Mouse (Mus musculus): ENCODE measurements around the gene Kansl2. TPM values are rescaled to one million over a fixed set of nuclear protein-coding genes. Genes with fewer than 3 reads are reported as not detected.

Gene Kansl2
- 52.9 and 55.7 TPM in 2 replicates for polyA plus RNA-seq (2012; rRNA removed)

DNA sequence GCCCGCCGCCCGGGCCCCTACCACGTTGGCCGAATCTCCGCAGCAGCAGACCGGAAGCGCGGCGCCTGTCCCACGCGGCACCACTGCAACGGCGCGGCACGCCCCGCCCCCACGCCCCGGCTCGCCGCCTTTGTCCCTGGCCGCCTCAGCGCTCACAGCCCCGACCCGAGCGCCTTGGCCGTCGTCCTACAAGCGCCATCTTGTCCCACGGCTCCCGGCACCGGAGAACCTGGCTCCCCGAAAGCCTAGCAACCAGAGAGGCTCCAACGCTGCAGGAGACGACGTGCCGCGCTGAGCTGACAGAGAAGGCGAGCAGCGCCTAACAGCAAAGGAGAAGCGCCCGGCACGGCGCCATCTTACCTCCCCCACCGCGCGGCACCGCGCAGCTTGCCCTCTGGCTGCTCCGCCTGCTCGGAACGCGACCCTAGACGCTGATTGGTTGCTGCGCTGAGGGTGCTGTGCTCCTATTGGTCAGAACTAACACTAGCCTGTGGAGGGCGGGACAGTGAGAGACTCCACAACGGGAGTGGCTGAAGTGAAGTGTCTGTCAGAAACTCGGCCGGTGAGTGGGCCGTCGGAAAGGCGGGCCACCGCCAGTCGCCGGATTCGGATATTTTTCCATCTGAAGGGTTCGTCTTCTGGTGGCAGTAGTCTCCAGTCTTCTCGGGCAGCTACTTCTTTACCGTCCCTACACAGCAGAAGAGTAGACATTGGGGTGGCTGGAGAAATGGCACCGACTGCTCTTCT is at the start of gene Kansl2:
Kansl2 (minus strand) TSS at position 384 of the 747 bp plus-strand sequence.
- Histone ChIP-seq H3K4me1 (ENCODE audit: control insufficient read depth, insufficient read depth, low read length) (no peaks in the 10 kb centered on the region), H3K4me3 (ENCODE audit: insufficient read depth, low read length) (peak within 1 kb of the TSS; percentile 83), H3K27ac (ENCODE audit: insufficient read depth, low read length) (peak within 1 kb of the TSS; percentile 98)
- TF ChIP-seq POLR2A (IDR thresholded peaks at IDR 0.05; ENCODE audit: extremely low read depth, insufficient read depth, low read length): peak; percentile 89
- no peak for TF ChIP-seq CTCF (IDR thresholded peaks at IDR 0.05; ENCODE audit: extremely low read depth, insufficient read depth, low read length)

DNA sequence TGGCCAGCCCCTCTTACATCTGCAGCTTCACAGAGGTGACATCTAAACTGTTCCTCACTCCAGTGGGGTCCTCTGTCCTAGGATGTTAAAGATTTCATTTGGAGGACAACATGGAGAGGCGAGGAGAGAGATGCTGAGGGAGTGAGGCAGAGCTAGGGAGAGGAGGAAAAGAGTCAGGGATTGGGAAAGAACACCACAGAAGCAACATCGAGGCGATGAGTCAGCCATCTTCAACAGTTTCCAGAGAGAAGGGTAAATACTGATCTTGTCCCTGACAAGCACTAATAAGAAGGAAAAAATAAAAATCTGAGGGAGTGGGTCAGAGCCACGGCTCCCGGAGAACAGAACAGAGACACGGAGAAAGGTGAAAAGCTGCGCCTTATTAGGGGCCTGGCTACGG is 48.9 kb upstream of the Kansl2 start:
- no peak overlapping the region for H3K27ac ChIP-seq (ENCODE audit: insufficient read depth, low read length)
- peaks cover 3% of the 10 kb centered on the region; the same call in 1 of the 2 replicates for H3K4me1 ChIP-seq (ENCODE audit: control insufficient read depth, insufficient read depth, low read length)
- TF ChIP-seq CTCF (IDR thresholded peaks at IDR 0.05; ENCODE audit: extremely low read depth, insufficient read depth, low read length) (no peak), POLR2A (IDR thresholded peaks at IDR 0.05; ENCODE audit: extremely low read depth, insufficient read depth, low read length) (no peak)
- no peak overlapping the region for H3K4me3 ChIP-seq (ENCODE audit: insufficient read depth, low read length)

DNA sequence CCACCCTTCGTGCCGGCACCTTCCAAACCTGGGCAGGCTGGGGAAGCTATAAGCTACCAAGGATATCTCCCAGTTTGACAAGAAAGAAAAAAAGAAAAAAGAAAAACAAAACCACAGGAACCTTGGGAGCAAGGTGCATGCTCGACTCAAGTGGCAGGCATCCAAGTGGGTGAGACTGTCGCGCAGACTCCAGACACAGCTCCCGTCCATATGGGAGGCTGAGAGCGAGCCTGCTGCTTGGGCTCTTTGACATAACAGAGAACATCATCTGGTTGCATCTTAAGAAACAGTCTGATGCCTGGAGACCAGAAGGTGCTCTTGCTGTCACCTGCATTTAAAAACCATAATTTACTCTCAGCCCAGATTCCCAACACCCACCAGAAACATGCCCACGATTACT is 48.3 kb upstream of the Kansl2 start:
- TF ChIP-seq CTCF (IDR thresholded peaks at IDR 0.05; ENCODE audit: extremely low read depth, insufficient read depth, low read length): no peak
- TF ChIP-seq POLR2A (IDR thresholded peaks at IDR 0.05; ENCODE audit: extremely low read depth, insufficient read depth, low read length): no peak
- Histone ChIP-seq H3K4me1 (ENCODE audit: control insufficient read depth, insufficient read depth, low read length) (peaks cover 3% of the 10 kb centered on the region; the same call in 1 of the 2 replicates), H3K4me3 (ENCODE audit: insufficient read depth, low read length) (no peak overlapping the region), H3K27ac (ENCODE audit: insufficient read depth, low read length) (no peak overlapping the region)

DNA sequence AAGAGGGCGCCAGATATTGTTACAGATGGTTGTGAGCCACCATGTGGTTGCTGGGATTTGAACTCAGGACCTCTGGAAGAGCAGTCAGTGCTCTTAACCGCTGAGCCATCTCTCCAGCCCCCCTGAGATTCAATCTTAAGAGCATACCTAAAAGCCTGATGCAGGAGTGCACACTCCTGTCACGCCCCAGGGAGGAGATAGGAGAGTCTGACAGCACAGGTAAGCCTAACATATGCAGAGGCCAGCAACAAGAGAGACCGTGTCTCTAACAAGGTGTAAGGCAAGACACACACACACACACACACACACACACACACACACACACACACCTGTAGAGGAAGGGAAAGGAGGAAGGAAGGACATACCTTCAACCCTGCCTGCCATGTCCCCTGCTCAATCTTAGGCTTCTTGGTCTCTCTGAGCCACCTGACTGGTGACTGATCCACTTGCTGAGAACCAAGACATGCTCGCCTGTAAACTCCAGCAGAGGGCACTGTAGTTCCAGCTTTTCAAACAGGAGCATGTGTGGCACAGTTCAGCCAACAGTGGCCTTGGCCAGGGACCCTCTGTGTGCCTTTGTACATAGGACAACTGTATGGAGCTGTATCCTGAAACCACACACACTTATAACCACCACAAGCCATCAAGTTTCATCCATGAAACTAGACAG is 45.9 kb upstream of the Kansl2 start:
- Histone ChIP-seq H3K4me3 (ENCODE audit: insufficient read depth, low read length) (no peak overlapping the region), H3K4me1 (ENCODE audit: control insufficient read depth, insufficient read depth, low read length) (peaks cover 3% of the 10 kb centered on the region; the same call in 1 of the 2 replicates), H3K27ac (ENCODE audit: insufficient read depth, low read length) (no peak overlapping the region)
- TF ChIP-seq POLR2A (IDR thresholded peaks at IDR 0.05; ENCODE audit: extremely low read depth, insufficient read depth, low read length) (no peak), CTCF (IDR thresholded peaks at IDR 0.05; ENCODE audit: extremely low read depth, insufficient read depth, low read length) (peak; percentile 91)

DNA sequence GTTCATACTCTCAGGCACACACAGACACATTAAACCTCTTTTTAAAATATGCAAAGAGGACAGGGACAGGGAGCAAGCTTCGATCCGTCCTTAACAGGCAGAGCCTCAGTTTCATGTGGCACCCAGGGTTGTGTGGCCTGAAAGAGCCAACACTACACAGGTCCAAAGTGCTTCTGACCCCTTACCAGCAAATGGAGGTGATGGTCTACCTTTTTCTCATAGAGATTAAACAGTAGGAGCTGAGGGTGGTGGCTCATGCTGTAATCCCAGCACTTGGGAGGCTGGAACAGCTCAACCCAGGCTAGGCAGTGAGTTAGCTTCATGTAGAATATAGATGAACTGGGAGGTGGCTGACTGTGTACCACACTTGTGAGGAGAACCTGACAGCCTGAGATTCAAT is 45.2 kb upstream of the Kansl2 start:
- TF ChIP-seq POLR2A (IDR thresholded peaks at IDR 0.05; ENCODE audit: extremely low read depth, insufficient read depth, low read length) (no peak), CTCF (IDR thresholded peaks at IDR 0.05; ENCODE audit: extremely low read depth, insufficient read depth, low read length) (no peak)
- H3K4me1 ChIP-seq (ENCODE audit: control insufficient read depth, insufficient read depth, low read length): peaks cover 3% of the 10 kb centered on the region; the same call in 1 of the 2 replicates
- no peak overlapping the region for H3K27ac ChIP-seq (ENCODE audit: insufficient read depth, low read length)
- H3K4me3 ChIP-seq (ENCODE audit: insufficient read depth, low read length): no peak overlapping the region

DNA sequence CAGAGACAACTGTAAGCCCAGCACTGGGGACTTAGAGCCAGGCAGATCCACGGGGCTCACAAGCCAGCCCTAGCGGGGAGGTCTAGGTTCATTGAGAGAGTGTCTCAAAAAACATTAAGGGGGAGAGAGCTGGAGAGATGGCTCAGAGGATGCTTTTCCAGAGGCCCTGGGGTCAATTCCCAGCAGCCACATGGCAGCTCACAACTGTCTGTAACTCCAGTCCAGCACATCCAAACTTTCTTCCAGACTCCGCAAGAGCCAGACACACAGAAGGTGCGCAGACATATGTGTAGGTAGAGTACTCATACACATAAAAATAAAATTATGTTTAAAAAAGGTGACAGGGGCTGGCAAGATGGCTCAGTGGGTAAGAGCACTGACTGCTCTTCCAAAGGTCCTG is 39.2 kb upstream of the Kansl2 start:
- Histone ChIP-seq H3K27ac (ENCODE audit: insufficient read depth, low read length) (no peak overlapping the region), H3K4me1 (ENCODE audit: control insufficient read depth, insufficient read depth, low read length) (peaks cover 3% of the 10 kb centered on the region; the same call in 1 of the 2 replicates), H3K4me3 (ENCODE audit: insufficient read depth, low read length) (no peak overlapping the region)
- no peak for TF ChIP-seq CTCF (IDR thresholded peaks at IDR 0.05; ENCODE audit: extremely low read depth, insufficient read depth, low read length)

DNA sequence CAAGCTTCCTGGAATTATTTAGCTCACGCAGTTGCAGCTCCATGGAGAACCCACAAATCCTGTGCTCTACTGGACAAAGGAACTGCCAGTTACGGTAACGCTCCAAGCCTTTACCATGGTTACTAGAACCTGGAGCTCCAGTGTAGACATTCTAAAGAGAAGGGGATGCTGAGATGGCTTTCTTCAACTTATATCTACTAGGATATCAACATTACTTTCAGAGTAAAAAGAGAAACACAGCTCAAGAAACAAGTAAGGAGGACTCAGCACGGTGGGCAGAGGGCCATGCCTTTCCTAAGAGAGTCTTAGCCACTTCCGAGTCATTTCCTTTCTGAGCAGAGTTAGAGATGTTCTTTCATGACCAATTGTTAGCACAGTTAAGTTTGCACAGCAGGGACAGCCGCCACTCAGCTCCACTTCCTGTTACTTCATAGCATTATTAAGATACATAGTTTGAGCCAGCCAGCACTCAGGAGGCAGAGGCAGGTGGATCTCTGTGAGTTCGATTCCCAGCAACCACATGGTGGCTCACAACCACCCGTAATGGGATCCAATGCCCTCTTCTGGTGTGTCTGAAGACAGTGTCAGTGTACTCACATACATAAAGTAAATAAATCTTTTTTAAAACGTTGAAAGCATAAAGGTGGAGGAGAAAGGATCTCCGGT is 36.9 kb upstream of the Kansl2 start, which contains the start of the genes Ccnt1 and 4930415O20Rik:
Ccnt1 (minus strand) TSS at position 51 of the 666 bp plus-strand sequence.
4930415O20Rik (plus strand) TSS at position 132 of the 666 bp plus-strand sequence.
- H3K27ac ChIP-seq (ENCODE audit: insufficient read depth, low read length): no peak within 1 kb of the TSS
- peaks cover 3% of the 10 kb centered on the region; the same call in 1 of the 2 replicates for H3K4me1 ChIP-seq (ENCODE audit: control insufficient read depth, insufficient read depth, low read length)
- no peak within 1 kb of the TSS for H3K4me3 ChIP-seq (ENCODE audit: insufficient read depth, low read length)
- TF ChIP-seq CTCF (IDR thresholded peaks at IDR 0.05; ENCODE audit: extremely low read depth, insufficient read depth, low read length): no peak
- TF ChIP-seq POLR2A (IDR thresholded peaks at IDR 0.05; ENCODE audit: extremely low read depth, insufficient read depth, low read length): no peak

DNA sequence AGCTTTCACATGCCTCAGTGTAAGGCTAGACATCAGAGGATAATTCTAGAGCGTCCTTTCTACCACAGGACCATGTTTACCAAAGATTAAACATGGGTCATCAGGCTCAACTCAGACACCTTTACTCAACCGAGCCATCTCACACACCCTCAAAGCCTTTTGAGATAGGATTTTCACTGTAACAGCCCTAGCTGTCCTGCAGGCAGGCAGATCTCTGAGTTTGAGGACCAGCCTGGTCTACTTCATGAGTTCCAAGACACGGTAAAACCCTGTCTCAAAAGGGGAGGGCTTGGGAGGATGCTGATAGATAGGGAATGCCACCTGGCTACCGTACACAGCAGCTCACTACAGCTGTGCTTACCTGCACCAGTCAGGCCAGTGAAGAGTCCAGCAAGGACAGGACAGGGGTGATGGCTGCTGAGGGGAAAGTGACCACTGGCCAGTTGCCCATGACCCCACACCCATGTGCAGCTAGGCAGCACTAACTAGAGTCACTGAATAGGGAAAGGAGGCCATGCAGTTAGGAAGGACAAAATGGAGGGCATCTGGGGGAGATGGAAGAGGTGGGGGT is 35.8 kb upstream of the Kansl2 start:
- no peak overlapping the region for H3K27ac ChIP-seq (ENCODE audit: insufficient read depth, low read length)
- TF ChIP-seq CTCF (IDR thresholded peaks at IDR 0.05; ENCODE audit: extremely low read depth, insufficient read depth, low read length) (no peak), POLR2A (IDR thresholded peaks at IDR 0.05; ENCODE audit: extremely low read depth, insufficient read depth, low read length) (no peak)
- no peak overlapping the region for H3K4me3 ChIP-seq (ENCODE audit: insufficient read depth, low read length)
- H3K4me1 ChIP-seq (ENCODE audit: control insufficient read depth, insufficient read depth, low read length): peaks cover 7% of the 10 kb centered on the region

DNA sequence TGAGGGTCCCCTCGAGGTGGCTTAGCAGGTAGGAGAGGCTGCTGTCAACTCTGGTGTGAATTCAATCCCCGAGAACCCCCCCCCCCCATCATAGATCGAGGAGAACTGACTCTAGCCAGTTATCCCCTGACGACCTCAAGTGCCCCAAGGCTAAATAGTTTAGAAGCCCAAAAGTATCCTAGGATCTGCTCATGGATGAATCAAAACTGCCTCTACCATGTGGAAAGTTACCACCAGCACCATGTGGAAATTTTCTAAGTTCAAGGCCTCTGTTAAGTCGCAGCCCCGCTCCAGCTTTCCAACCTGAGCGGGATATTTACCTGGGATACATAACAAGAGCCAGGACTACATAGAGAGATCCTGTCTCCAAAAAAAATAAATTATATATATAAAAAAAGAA is 35.2 kb upstream of the Kansl2 start:
- Histone ChIP-seq H3K27ac (ENCODE audit: insufficient read depth, low read length) (no peak overlapping the region), H3K4me1 (ENCODE audit: control insufficient read depth, insufficient read depth, low read length) (peaks cover 7% of the 10 kb centered on the region), H3K4me3 (ENCODE audit: insufficient read depth, low read length) (peak overlapping the region; percentile 97; the same call in 1 of the 2 replicates)
- no peak for TF ChIP-seq POLR2A (IDR thresholded peaks at IDR 0.05; ENCODE audit: extremely low read depth, insufficient read depth, low read length)
